Mouse (Mus musculus) thymus, postnatal 14 days (tissue): ENCODE data around the gene Kdm4a.
A peak's percentile ranks its signal among the peaks of the same experiment; 100 is the strongest.

ENCODE experiments used
- DNase-seq: peaks from one replicate; pipeline ENCODE4 v3.0.0; 2021

Gene Kdm4a

DNA sequence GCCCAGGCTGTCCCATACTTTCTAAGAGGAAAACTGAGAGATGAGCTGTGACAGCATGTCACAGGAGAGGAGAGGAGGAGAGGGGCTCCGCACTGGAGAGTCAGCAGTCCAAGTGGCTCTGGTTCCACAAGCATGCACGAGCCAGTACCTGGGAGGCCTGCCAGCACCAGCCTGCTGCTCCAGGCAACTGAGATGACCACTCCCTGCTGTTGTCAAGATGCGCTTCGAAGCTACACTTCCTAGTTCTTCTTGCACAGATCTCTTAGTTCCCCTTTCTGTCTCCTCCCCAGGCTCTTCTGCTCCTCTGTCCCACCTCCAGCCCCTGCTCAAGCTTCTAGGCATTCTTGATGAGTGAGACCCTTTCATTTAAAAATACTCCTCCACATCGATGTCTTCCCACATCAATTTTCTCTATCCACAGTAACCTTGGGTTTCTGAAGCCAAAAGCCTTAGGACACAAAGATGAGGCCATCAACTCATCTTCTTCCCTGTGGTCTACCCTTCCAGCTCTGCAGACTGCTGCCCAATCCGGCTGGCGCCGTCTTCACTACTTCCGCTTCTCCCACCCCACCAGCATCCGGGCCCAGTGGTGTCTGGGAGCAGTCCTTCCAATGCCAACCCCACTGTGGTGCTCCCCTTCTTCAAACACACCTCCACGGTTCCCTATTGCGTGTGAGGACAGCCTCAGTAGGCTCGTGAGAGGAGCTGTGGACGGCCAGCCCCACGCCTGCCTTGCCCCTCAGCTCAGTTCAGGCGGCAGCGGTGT is 27.6 kb downstream of the Kdm4a start:
- no peak for DNase-seq

DNA sequence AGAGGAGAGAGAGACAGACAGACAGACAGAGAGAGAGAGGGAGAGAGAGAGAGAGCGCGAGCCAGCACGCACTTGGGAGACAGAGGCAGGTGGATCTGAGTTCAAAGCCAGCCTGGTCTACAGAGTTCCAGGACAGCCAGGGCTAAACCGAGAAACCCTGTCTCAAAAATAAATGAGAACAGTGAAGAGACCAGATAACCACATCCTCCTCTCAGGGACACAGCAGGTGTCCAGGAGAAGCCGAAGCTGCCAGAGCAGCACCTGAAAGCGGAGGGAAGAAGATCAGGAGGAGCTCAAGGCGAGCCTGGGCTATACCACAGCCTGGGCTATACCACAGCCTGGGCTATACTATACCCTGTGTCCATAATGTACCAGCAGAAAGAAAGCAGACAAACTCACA is 29.0 kb downstream of the Kdm4a start:
- no peak for DNase-seq

DNA sequence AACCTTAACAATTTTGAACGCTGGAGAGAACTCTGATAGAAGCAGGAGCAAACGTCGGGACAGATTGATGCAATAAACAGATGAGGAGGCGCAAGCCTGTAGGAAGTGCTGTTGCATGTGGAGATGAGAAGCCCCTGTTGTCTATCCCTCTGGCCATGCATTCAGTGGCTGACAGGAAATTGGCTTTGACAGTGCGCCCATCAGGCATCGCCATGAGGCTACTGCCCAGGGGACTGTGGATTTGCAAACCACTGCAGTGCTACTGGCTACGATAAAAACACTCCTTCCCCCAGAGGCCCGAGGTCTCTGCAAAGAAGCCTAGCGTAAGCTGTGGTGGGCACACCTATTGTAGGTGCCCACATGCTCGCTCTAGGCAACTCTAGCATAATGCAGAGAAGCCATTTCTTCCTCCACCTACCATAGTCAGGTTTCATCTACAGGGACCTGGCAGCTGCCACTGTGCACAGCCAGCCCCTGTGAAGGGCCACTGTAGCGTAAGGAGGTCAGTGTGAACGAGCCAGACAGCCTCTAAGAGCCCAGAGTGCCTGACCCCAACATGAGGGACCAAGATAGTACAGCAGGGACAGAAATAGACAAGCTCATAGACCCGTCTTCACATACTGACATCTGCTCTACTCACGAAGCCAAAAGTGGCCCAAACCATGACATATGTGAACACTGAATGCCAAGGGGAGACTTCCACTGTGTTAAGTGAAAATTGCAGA is 29.7 kb downstream of the Kdm4a start:
- DNase-seq = no peak

DNA sequence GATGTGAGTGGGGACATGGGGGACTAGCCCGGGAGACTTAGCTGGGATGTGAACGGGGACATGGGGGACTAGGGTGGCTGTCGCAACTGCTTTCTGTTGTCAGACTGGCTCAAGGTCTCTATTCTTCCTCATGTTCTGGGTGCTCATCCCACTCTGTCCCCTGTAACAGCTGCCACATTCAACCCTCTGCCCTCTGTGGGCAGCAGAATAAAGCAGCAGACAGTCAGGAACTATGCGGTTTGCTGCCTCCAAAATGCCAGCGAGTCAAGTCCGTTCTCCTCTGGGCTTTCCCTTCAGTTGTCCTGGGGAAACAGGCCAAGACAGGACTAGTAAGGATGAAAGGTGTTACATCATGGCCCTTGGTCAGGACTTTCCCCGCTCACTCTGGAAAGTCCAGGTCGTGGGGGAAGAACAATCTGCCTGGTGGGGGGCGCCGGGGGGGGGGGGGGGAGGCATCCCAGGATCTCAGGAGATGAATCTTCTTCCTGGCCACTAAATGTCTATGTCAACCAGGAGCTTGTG is 30.7 kb downstream of the Kdm4a start:
- DNase-seq = no peak

GRCm38 (mm10) chr4:118148317-118148687 is 31.5 kb downstream of the Kdm4a start:
- no peak for DNase-seq

DNA sequence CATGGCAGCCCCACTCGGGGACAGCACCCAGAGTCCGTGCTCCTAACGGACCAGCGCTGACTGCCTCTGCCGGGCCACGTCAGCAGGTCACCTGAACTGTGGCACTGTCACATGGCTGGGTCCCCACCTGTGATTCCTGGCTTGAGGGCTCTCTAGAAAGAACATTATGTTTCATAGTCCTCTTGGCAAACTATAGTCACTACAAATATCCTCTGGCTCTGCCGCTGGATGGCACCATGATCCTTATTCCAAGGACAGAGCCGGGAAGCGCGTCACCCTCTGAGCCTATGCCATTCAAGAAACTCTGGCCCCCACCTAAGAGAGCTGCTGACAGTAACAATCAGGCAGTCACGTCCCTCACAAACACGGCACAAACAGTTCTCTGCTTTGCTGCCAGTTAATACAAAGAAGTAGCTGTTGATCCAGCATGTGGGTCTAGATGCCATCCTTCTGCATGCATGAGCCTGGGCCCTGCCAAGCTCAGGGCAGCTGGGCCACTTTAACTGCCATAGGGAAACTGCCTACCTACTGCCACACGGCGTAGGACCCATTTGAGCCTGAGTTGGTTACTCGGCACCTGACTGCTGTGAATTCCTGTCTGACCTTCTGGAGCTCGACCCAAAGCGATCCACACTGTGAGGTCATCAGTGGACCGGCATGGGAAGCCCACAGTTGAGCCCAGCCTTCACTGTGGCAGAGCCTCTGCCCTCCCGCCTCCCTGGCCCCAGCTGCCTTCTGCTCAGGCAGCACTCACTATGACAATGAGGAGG is 32.1 kb downstream of the Kdm4a start:
- DNase-seq = no peak

DNA sequence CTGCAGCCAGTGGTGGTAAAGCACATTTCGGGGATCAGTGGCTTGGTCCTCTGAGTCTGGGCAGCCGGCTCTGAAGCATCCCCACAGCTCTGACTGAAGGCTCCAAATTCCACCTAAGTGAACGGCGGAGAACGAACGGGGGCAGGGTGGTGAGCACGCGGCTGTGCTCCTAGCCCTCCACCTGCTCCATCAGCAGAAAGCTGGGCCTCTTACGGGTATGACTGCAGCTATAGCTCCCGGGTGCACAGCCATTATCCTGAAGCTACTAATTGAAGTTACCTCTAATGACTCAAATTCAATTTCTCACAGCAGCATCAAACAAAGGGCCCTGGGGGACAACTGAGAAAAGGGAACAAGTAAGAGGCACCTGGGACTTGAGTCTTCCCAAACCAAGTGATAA is 32.8 kb downstream of the Kdm4a start:
- no peak for DNase-seq

DNA sequence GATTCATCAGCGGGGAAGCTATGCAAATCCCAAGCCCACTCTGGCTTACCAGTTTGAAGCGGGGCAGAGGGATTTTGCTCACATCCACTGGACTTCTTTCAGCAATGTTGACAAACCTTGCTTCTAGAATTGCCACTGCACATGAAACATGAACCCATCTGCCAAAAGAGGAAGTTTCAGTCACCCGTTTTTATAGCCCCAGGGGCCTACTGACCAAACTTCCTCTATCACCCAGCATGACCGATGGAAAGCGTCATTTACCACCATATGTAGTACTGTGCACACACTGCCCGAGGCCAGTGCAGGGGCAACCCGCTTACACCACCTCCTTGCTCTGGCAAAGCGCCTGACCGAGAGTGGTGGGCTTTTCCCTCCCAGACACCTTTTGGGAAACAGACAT is 35.5 kb downstream of the Kdm4a start:
- no peak for DNase-seq

- no peak for DNase-seq
Observed at GRCm38 (mm10) chr4:118143679-118144078, 36.2 kb downstream of the Kdm4a start.

DNA sequence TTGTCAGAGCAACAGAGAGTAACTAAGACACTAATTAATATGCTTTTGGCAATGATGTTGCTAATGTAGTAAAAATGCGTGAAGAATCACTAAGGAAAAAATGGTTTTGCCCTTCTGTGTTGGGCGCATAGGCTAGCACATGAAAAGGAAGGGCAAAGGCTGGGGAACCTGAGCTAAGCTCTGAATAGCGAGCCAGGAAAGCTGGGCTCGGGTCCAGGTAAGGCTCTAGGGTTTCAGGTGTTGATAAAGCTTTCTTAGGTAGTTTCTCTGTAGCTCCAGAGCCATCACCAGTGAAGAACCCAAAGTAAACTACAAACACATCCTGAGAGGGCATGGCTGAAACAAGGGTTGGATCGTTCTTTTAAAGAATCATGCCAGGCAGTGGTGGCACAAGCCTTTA is 38.3 kb downstream of the Kdm4a start:
- no peak for DNase-seq

GRCm38 (mm10) chr4:118138891-118139290 is 41.0 kb downstream of the Kdm4a start:
- DNase-seq = no peak

DNA sequence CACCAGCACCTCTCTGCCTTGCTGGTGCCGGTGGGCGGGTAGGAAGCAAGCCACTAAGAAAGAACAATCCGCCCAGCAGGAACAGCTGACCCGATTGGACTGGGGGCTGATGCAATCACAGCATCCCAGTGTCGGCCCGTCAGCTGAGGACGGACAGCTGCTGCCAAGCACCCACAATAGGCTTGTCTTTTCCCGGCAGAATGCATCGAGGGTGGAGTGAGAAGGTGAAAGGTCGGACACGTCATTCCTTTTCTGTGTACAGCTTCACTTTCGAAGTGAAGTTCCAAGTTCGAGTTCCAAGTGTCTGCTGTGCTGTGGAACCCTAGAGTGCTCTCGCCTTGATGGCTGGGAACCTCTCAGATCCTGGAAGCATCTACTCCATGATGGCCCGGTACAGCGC is 42.0 kb downstream of the Kdm4a start:
- DNase-seq = no peak

- no peak for DNase-seq
Observed at GRCm38 (mm10) chr4:118137311-118137710, 42.5 kb downstream of the Kdm4a start.

- no peak for DNase-seq
Observed at GRCm38 (mm10) chr4:118135414-118135813, 44.4 kb downstream of the Kdm4a start.

GRCm38 (mm10) chr4:118134485-118135365 is 45.1 kb downstream of the Kdm4a start, which contains the start of gene St3gal3:
Gene St3gal3 (minus strand): TSS chr4:118134914.
- DNase-seq = peak; percentile 95

GRCm38 (mm10) chr4:118131329-118131728 is 48.5 kb downstream of the Kdm4a start:
- no peak for DNase-seq

- no peak for DNase-seq
Observed at GRCm38 (mm10) chr4:118123030-118123704, 56.7 kb downstream of the Kdm4a start.

GRCm38 (mm10) chr4:118122078-118122477 is 57.8 kb downstream of the Kdm4a start:
- no peak for DNase-seq

- DNase-seq = no peak
Observed at GRCm38 (mm10) chr4:118117565-118117964, 62.3 kb downstream of the Kdm4a start.

- DNase-seq = no peak
Observed at GRCm38 (mm10) chr4:118116098-118116497, 63.7 kb downstream of the Kdm4a start.

GRCm38 (mm10) chr4:118115132-118115531 is 64.7 kb downstream of the Kdm4a start:
- no peak for DNase-seq

GRCm38 (mm10) chr4:118112601-118113000 is 67.2 kb downstream of the Kdm4a start:
- DNase-seq = no peak
